Mouse (Mus musculus): ENCODE data around the gene Mrpl48. TPM values are rescaled to one million over a fixed set of nuclear protein-coding genes. Genes with fewer than 3 reads are reported as not detected.
A peak's percentile ranks its signal among the peaks of the same experiment; 100 is the strongest.

Mrpl48 gene
- polyA plus RNA-seq (2012; rRNA removed) (27.3 and 42.0 TPM in 2 replicates), polyA plus RNA-seq (2014; fragmentation: Nextera tagmentation; extraction: Ambion mirVana) (79.6 and 87.7 TPM in 2 replicates)

DNA sequence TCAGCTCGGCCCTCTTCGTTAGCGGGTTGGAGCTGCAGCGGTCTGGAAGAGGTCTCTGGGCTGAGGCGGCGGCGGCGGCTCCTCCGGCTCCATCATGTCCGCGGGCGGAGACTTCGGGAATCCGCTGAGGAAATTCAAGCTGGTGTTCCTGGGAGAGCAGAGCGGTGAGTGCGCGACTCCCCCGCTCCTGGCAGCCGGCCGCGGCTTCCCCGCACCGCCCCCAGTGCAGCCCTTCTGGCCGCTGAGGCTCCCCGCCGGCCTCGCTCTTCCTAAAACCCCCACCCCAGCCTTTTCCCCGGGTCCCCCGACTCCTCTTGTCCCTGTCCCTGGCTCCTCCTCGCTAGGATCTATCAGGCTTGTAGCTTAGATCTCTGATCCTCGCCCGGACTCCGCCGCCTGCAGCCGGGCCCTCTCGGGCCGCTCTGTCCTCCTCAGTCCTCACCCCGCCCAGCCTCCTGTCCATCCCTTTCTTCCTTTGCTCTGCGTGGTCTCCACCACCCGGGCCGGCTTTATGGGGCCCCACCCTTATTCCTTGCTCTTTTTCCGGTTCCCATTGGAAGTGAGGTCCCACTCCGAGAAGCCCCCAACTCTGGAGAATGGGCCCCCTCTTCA is at the start of gene Mrpl48:
Mrpl48 (minus strand) TSS at position 172 of the 612 bp plus-strand sequence.
- TF ChIP-seq POLR2A (IDR thresholded peaks at IDR 0.05; ENCODE audit: borderline replicate concordance, extremely low read depth, insufficient read depth, insufficient read length) = 0 out of 2 replicates have a peak, but pooled peaks have one; percentile 3
- Histone ChIP-seq H3K4me2 (replicated peaks; ENCODE audit: low read depth, low read length, severe bottlenecking) (peak within 1 kb of the TSS; percentile 72), H3K27ac (replicated peaks; ENCODE audit: low read depth, low read length) (peak within 1 kb of the TSS; percentile 98), H3K27me3 (ENCODE audit: control insufficient read depth, insufficient read depth, low read length) (no peaks in the 10 kb centered on the region), H3K9me3 (ENCODE audit: control insufficient read depth, low read length) (no peaks in the 10 kb centered on the region), H3K4me1 (ENCODE audit: control insufficient read depth, insufficient read depth, low read length) (peaks cover 9% of the 10 kb centered on the region; the same call in 1 of the 2 replicates), H3K4me3 (replicated peaks; ENCODE audit: low read length) (peak within 1 kb of the TSS; percentile 96), H3K36me3 (ENCODE audit: control insufficient read depth, insufficient read depth, low read length) (no peaks in the 10 kb centered on the region), H3K9ac (ENCODE audit: low read depth, low read length, severe bottlenecking) (peak within 1 kb of the TSS; percentile 96)
- 0% methylated on average over 41 of the region's 43 CpGs for WGBS
- peak; percentile 15 for DNase-seq (ENCODE audit: low spot score)
- ATAC-seq (ENCODE audit: low FRiP score, low read depth) = peak; percentile 4; the same call in 1 of the 2 replicates

DNA sequence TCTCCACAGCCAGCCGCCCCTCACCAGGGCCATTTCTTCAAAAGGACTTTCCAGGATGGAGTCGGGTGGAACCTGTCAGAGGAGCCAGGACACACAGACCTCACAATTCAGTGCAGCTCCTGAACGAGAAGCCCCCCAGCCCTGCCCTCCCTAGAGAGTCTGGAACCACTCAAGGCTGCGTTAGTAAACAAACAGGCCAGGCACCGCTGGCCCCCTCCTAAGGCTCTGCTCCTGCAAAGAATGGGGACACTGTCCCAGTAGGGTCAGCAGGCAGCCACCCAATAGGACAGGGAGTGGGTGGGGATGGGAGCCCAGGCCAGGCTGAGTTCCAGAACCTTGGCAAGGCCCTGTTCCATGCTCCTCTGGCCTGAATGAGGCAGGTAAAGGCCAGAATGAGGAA is 48.6 kb upstream of the Mrpl48 start:
- Histone ChIP-seq H3K27ac (replicated peaks; ENCODE audit: low read depth, low read length) (no peak overlapping the region), H3K36me3 (ENCODE audit: control insufficient read depth, insufficient read depth, low read length) (no peaks in the 10 kb centered on the region), H3K9ac (ENCODE audit: low read depth, low read length, severe bottlenecking) (no peak overlapping the region), H3K4me1 (ENCODE audit: control insufficient read depth, insufficient read depth, low read length) (peaks cover 3% of the 10 kb centered on the region; the same call in 1 of the 2 replicates), H3K27me3 (ENCODE audit: control insufficient read depth, insufficient read depth, low read length) (no peaks in the 10 kb centered on the region), H3K9me3 (ENCODE audit: control insufficient read depth, low read length) (no peaks in the 10 kb centered on the region), H3K4me3 (replicated peaks; ENCODE audit: low read length) (no peak overlapping the region), H3K4me2 (replicated peaks; ENCODE audit: low read depth, low read length, severe bottlenecking) (no peak overlapping the region)
- no peak for ATAC-seq (ENCODE audit: low FRiP score, low read depth)
- no peak for TF ChIP-seq POLR2A (IDR thresholded peaks at IDR 0.05; ENCODE audit: borderline replicate concordance, extremely low read depth, insufficient read depth, insufficient read length)
- no peak for DNase-seq (ENCODE audit: low spot score)
- 38% methylated on average over 5 of the region's 5 CpGs for WGBS

GRCm38 (mm10) chr7:100654441-100654840 is 46.3 kb upstream of the Mrpl48 start:
- Histone ChIP-seq H3K27me3 (ENCODE audit: control insufficient read depth, insufficient read depth, low read length) (no peaks in the 10 kb centered on the region), H3K4me2 (replicated peaks; ENCODE audit: low read depth, low read length, severe bottlenecking) (no peak overlapping the region), H3K36me3 (ENCODE audit: control insufficient read depth, insufficient read depth, low read length) (no peaks in the 10 kb centered on the region), H3K9ac (ENCODE audit: low read depth, low read length, severe bottlenecking) (no peak overlapping the region), H3K27ac (replicated peaks; ENCODE audit: low read depth, low read length) (no peak overlapping the region), H3K9me3 (ENCODE audit: control insufficient read depth, low read length) (no peaks in the 10 kb centered on the region), H3K4me1 (ENCODE audit: control insufficient read depth, insufficient read depth, low read length) (peaks cover 3% of the 10 kb centered on the region; the same call in 1 of the 2 replicates), H3K4me3 (replicated peaks; ENCODE audit: low read length) (no peak overlapping the region)
- no peak for TF ChIP-seq POLR2A (IDR thresholded peaks at IDR 0.05; ENCODE audit: borderline replicate concordance, extremely low read depth, insufficient read depth, insufficient read length)
- DNase-seq (ENCODE audit: low spot score) (no peak), ATAC-seq (ENCODE audit: low FRiP score, low read depth) (no peak)
- 84% methylated on average over 8 of the region's 8 CpGs for WGBS

- no peak for DNase-seq (ENCODE audit: low spot score)
- H3K4me1 ChIP-seq (ENCODE audit: control insufficient read depth, insufficient read depth, low read length) = peaks cover 3% of the 10 kb centered on the region; the same call in 1 of the 2 replicates
- H3K4me2 ChIP-seq (replicated peaks; ENCODE audit: low read depth, low read length, severe bottlenecking) = no peak overlapping the region
- no peaks in the 10 kb centered on the region for H3K36me3 ChIP-seq (ENCODE audit: control insufficient read depth, insufficient read depth, low read length)
- ATAC-seq (ENCODE audit: low FRiP score, low read depth) = peak; percentile 40; the same call in 1 of the 2 replicates
- TF ChIP-seq POLR2A (IDR thresholded peaks at IDR 0.05; ENCODE audit: borderline replicate concordance, extremely low read depth, insufficient read depth, insufficient read length) = no peak
- H3K9ac ChIP-seq (ENCODE audit: low read depth, low read length, severe bottlenecking) = no peak overlapping the region
- WGBS = 77% methylated on average over 9 of the region's 9 CpGs
- H3K27ac ChIP-seq (replicated peaks; ENCODE audit: low read depth, low read length) = no peak overlapping the region
- no peaks in the 10 kb centered on the region for H3K9me3 ChIP-seq (ENCODE audit: control insufficient read depth, low read length)
- H3K4me3 ChIP-seq (replicated peaks; ENCODE audit: low read length) = no peak overlapping the region
- no peaks in the 10 kb centered on the region for H3K27me3 ChIP-seq (ENCODE audit: control insufficient read depth, insufficient read depth, low read length)
Observed at GRCm38 (mm10) chr7:100653480-100654266, 45.6 kb upstream of the Mrpl48 start.

DNA sequence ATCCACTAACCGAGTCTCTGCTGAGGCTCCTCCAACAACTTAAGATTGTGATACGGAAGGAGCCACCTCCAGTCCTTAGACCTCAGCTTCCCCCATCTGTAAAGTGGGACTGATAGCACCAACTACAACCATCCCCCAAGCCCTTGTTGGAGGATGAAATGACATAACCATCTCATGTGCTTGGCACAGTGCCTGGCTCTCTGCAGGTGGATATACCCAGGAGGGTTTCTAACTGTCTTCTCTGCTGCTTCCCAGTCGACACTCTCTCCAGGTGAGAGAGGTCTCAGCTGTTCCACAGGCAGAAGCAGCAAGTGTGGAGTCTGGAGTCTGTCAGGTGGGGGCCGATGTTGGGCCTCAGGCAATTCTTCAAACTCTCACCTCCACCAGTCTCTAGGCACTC is 42.9 kb upstream of the Mrpl48 start:
- H3K9me3 ChIP-seq (ENCODE audit: control insufficient read depth, low read length) = no peaks in the 10 kb centered on the region
- DNase-seq (ENCODE audit: low spot score) (no peak), ATAC-seq (ENCODE audit: low FRiP score, low read depth) (no peak)
- 70% methylated on average over 4 of the region's 4 CpGs for WGBS
- no peak for TF ChIP-seq POLR2A (IDR thresholded peaks at IDR 0.05; ENCODE audit: borderline replicate concordance, extremely low read depth, insufficient read depth, insufficient read length)
- H3K27ac ChIP-seq (replicated peaks; ENCODE audit: low read depth, low read length) = no peak overlapping the region
- no peaks in the 10 kb centered on the region; the same call in 1 of the 2 replicates for H3K36me3 ChIP-seq (ENCODE audit: control insufficient read depth, insufficient read depth, low read length)
- no peak overlapping the region for H3K4me3 ChIP-seq (replicated peaks; ENCODE audit: low read length)
- H3K9ac ChIP-seq (ENCODE audit: low read depth, low read length, severe bottlenecking) = no peak overlapping the region
- no peaks in the 10 kb centered on the region for H3K27me3 ChIP-seq (ENCODE audit: control insufficient read depth, insufficient read depth, low read length)
- no peaks in the 10 kb centered on the region for H3K4me1 ChIP-seq (ENCODE audit: control insufficient read depth, insufficient read depth, low read length)
- H3K4me2 ChIP-seq (replicated peaks; ENCODE audit: low read depth, low read length, severe bottlenecking) = no peak overlapping the region

Measured in limb, embryonic 14.5 days (tissue).